Mouse (Mus musculus): ENCODE results near the gene Zbp1.
A peak's percentile ranks its signal among the peaks of the same experiment; 100 is the strongest.

Gene Zbp1

GRCm38 (mm10) chr2:173246688-173247087 lies 28.0 kb upstream of the Zbp1 start:
- DNase-seq (ENCODE audit: low spot score): no peak

GRCm38 (mm10) chr2:173245258-173245657 lies 26.5 kb upstream of the Zbp1 start:
- no peak for DNase-seq (ENCODE audit: low spot score)

DNA sequence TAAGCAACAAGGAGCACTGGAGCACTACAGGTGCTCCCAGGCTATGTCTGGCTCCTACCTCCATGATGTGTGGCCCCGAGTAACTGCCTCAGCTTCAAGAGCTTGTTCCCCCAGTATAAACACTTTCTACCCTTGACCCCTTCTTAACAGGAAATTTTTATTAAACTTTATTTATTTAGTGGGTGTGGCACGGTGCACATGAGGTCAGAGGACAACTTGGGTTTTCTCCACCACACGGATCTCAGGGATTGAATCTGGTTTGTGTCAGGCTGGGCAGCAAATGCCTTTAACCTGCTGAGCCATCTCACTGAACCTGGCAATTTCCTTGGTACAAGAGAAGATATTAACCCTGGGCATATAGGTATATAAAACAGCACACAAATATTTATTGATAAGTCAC lies 25.4 kb upstream of the Zbp1 start:
- DNase-seq (ENCODE audit: low spot score): no peak

DNA sequence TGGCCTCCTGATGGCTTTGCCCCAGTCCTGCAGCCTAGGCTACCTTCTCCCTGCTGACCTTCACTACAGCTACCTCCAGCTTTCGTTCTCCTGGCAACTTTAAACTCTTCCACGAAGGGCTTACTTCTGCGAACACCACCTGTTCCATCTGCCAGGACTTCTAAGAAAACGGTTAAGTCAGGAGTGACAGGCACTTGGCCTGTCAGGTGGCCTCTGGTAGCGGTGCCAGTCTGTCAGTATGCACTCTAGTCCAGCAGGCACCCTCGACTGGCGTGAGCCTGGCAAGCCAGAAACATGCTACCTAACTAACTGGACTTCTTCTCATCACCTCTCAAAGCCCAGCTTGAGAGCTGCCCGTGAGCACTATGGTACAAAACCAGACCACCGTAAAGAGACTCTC lies 24.9 kb upstream of the Zbp1 start:
- no peak for DNase-seq (ENCODE audit: low spot score)

DNA sequence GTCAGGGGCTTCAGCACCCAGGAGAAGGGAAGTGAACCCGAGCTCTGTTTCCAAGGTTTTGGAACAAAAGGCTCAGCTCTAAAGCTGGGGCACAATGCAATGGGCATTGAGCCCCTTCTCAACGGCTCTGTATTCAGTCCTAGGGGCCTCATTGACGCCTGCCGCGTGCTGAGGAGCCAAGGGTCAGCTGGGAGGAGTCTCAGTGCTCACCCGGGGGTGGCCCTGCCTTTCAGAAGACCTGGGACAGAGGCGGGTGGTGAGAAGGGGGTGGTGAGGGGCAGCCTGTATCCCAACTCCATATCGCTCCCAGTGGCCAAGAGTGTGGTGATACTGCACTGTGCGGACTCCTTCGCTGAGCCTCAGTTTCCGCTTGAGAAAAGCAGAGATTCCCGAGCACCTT lies 24.2 kb upstream of the Zbp1 start:
- no peak for DNase-seq (ENCODE audit: low spot score)

DNA sequence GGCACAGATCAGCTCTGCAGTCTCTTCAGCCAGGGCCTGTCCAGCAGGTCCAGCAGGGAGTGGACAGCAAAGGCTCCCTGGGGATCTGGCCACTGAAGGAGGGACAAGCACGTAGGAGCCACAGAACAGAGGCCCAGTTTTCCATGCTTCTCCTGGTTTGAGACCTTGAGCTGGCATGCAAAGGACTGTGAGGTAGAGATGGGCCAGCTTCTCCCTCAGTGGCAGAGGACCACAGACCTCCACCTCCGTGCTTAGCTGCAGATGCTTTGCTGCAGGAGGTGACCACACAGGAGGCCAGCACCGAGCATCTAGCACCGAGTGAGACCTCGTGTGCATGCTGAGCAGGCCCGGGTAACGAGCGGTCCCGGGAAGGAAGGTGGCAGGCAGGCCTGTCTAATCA lies 22.0 kb upstream of the Zbp1 start:
- no peak for DNase-seq (ENCODE audit: low spot score)

DNA sequence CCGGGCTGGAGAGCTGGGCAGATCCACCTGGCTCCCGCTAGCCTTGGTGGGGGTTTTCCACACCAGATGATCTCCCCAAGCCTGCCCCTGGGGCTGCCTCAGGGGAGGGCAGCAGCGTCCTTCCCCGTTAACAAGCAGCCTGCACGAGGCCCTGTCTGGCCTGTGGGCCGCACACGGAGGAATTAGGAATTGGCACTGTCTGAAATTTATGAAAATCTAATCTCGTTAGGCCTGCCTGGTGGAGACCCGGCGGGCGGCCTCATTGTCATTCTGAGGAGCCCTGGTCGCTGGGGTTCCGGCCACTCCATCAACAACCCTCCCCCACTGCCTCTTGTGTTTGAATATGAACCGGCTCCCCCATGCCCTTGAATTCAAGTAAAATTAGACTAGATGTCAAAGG lies 19.8 kb upstream of the Zbp1 start:
- no peak for DNase-seq (ENCODE audit: low spot score)

DNA sequence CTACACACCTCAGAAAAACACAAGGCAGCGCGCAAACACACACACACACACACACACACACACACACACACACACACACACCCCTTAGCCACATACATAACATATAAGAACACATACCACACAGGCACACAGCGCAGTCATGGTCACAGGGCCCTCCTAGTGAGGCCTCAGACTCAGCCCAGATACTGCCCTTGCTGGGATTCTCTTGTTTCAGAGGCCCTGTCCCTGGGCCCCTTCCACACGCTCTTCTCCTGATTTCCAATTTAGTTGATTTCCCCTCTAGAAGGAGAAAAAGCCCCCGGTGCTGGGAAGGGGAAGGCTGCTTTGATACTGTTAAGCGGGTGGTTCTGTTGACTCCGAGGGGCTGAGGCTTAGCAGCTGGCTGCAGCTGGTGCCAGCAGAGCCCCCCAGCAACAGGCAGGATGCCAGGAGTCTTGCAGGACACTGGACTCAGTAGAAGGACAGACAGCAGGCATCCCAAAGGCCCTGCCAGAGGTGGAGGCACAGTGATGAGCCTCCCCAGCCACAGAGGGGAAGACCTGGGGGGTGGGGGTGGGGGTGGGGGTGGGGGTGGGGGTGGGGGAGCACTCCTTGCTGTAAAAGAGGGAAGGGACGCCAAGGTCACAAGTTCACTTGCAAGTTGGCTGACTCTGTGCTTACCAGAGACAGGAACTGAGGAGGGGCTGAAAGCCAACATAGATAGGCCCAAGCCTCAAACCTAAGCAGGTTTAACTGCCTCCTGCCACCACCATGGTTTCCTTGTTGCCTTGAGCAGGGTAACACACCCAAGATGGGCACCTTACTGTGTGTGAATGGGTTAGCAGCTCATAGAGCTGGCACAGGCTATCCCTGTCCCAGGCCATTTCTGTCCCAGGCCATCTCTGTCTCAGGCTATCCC lies 17.0 kb upstream of the Zbp1 start:
- peak; percentile 36 for DNase-seq (ENCODE audit: low spot score)

- no peak for DNase-seq (ENCODE audit: low spot score)
These were observed 14.0 kb upstream of the Zbp1 start for GRCm38 (mm10) chr2:173232766-173233099.

GRCm38 (mm10) chr2:173232065-173232765 lies 13.5 kb upstream of the Zbp1 start:
- no peak for DNase-seq (ENCODE audit: low spot score)

- DNase-seq (ENCODE audit: low spot score): peak; percentile 84
These were observed 11.0 kb upstream of the Zbp1 start for GRCm38 (mm10) chr2:173229578-173230224.

DNA sequence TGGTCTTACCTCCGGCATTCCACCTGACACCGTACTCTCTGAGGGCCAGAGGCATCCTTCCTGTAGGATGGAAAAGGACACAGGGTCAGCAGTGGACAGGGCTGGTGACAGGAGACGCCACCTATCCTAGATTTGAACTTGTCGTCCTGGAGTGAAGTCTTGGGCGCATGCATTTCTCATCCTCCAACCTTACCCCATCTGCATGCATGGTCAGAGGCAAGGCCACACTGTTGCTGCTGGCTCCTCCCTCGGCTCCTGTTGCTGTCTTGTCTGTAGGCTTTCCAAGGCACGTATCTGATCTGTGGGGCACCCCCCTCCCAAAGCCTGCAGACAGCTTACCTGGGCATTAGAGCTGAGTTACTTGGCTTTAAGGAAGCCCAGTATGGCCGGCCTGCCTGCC lies 9.8 kb upstream of the Zbp1 start:
- no peak for DNase-seq (ENCODE audit: low spot score)

DNA sequence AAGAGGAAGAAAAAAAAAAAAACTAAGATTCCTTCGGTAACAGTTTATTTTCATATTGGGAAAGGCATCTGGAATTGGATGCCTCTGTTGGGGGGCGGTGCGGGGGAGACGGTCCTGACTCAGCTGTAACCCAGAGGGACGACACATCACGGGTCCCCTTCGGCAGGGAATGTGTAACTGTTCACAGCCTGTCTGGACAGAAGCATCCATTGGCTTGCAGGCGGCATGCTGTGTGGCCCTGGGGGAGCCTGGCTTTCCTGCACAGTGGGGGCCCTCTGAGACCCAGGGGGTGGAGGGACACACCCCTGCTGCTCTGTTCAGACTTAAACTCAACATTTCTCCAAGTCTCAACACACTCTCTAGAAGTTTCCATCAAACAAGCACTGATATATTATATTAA lies 8.1 kb upstream of the Zbp1 start:
- no peak for DNase-seq (ENCODE audit: low spot score)

- no peak for DNase-seq (ENCODE audit: low spot score)
These were observed 7.2 kb upstream of the Zbp1 start for GRCm38 (mm10) chr2:173225906-173226305.

DNA sequence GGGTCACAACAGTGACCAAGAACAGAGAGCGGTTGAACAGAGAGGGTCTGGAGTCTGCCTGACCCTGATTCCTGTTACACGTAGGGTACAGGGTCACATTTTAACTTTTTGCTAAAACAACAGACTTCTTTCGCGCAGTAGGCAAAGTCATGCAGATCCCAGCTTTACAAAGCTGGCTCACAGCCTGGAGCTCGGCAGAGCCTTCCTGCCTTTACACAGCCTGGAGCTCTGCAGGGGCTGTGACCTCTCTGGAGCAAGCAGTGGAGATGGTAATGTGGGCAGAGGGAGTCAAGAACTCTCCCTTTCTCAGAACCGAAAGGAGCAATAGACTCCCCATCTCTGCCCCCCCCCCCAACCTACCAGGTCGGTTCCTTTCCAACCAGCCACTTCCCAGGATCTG lies 6.1 kb upstream of the Zbp1 start:
- DNase-seq (ENCODE audit: low spot score): no peak

DNA sequence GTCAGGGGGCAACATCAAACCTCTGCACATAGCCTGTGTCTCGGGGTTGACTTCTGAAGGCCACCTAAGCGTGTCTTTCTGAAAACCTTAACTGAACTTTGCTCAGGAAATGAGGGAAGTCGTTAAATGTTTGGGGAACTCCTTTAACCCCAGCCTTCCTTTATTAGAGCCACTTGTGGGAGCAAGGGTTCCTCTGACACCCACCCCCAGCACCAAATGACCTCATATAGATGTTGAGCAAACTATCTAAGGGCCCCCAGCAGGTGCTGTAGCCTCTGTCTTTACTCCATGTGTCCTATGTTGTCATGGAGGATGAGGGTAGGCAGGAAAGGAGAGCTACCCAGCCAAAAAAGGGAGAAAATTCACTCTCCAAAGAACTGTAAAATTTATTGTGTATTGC lies 5.4 kb upstream of the Zbp1 start:
- DNase-seq (ENCODE audit: low spot score): no peak

DNA sequence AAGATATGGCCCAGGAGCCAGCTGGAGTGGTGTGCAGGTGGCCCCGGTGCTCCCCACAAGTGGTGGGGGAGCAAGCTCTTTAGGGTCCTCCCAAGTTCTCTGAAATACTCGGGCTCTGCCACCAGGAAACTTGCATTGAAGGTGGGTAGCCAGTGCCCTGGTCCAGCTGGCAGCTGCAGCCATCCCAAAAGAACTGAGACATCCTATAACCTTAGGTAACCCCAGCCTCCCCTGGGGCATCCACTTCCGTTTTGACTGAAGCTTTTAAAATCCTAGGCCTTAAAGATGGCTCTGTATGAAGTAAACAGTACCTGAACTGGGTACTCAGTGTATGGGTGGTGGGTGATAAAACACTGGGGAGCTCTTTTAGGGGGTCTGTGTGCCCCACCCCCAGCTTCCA lies 4.8 kb upstream of the Zbp1 start:
- no peak for DNase-seq (ENCODE audit: low spot score)

DNA sequence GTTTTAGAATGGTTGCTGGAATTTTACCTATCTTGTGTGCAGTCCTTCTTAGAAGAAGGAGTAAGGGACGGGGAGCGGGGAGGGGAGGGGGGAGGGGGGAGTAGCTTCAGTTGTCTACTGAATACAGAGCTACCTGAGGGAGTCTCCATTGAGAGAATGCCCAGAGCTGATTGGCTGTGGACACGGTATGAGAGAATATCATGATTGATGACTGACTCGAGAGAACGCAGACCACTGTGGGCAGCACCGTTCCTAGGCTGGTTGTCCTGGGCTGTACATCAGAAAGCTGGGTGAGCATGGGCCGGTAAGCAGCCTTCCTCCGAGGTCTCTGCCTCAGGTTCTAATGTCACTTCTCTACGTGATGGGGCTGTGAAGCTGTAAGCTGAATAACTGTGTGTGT lies 2.0 kb upstream of the Zbp1 start:
- DNase-seq (ENCODE audit: low spot score): no peak

- no peak for DNase-seq (ENCODE audit: low spot score)
These were observed 682 bp upstream of the Zbp1 start for GRCm38 (mm10) chr2:173219256-173219954.

DNA sequence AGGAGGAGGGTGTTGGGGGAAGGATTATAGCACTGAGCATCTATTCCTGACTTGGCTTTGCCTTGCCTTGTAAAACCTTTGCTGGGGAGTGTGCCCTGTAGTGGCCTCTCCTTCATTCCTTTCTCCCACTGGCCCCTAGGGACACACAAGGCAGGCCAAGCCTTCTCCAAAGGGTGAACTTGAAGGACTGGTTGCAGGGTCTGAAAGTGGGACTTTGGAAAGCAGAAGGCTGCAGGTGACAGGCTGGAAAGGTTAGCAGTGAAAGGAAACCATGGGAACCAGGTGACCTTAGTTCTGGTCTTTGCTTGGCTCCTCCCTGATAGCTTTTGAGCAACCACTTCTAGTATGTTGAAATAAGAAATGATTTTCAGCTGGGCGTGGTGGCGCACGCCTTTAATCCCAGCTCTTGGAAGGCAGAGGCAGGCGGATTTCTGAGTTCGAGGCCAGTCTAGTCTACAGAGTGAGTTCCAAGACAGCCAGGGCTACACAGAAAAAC lies 912 bp downstream of the Zbp1 start:
- DNase-seq (ENCODE audit: low spot score): no peak

- no peak for DNase-seq (ENCODE audit: low spot score)
These were observed 1.5 kb downstream of the Zbp1 start for GRCm38 (mm10) chr2:173217246-173217645.

DNA sequence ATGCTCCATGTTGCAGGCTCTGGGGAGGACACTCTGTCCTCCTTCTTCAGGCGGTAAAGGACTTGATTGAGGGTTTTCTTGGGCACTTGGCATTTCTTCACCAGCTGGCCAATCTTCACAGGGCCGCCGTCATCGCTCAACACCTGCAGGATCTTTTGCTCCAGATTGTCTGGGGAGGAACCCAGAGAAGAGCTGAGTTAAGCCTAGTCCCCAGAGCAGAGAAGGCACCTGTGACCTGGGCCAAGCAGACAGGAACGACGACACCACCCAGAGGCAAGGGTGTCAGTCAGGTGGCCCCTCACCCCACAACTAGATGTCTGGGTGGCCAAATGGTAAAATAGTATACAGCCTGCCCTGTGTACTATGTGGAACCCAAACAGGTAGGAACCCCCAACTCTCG lies 1.9 kb downstream of the Zbp1 start:
- no peak for DNase-seq (ENCODE audit: low spot score)

All from ovary, postnatal 36 days (tissue).